Mouse (Mus musculus) cerebellum, adult 9-11 months (tissue): ENCODE results near the gene Aar2.
A peak's percentile ranks its signal among the peaks of the same experiment; 100 is the strongest.
"Not testable (repeated sequence)": the region's sequence is repeated elsewhere in the genome, so short reads cannot be mapped to it uniquely, and the experiment has no call there.

Experiments used
- DNase-seq: peaks from one replicate; pipeline ENCODE4 v3.0.0; 2022

The Aar2 gene

DNA sequence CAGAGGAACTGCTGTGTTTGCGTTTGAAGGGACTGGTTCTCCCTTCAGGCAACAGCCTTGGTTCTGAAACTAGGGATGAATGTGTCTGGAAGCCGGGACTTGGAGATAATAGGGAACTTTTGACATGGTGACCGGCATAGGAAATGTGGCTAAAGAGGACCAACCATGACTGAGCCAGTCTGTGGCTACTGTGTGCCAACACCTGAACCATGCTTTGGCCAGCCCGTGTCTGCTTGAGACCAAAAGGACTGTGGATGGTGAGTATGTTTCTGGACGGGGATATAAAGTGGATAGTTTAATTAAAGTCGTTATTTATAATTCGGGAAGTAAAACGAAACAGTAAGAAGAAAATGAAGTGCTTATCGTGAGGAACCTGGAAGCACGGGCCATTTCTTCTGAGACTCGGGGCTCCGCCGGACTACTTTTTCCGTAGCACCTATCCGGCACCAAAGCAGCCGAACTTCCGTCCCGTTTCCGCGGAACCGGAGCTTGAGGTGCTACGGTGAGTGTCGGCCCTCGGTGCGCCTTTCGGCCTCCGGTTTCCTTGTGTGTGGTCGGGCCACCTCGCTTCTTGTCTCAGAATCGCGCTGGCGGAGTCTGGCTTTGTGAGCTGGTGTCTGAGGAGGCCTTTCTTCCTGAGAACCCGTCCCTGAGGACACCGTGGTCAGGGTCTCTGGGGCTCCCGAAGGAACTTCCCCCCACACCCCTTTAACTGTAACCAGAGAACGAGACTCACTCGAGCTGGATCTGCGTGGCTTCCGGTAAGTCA is at the start of gene Aar2:
Aar2 (plus strand) TSS at position 462 of the 769 bp plus-strand sequence.
- DNase-seq = peak; percentile 75

DNA sequence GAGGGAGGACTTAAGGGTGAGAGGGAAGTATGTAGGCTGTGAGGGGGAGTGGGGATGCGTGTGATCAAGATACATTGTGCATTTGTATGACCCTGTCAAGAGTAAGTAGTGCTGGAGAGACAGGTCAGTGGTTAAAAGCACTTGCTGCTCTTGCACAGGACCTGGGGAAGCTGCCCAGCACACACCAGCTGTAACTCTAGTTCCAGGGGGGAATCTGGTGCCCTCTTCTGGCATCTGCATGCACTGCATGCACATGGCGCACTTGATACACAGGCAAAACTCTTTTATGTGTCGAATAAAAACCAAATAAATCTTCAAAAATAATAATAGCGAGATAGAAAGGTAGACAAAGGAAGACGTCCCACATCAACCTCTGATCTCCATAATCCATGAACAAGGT is 49.5 kb upstream of the Aar2 start:
- peak; percentile 75 for DNase-seq

DNA sequence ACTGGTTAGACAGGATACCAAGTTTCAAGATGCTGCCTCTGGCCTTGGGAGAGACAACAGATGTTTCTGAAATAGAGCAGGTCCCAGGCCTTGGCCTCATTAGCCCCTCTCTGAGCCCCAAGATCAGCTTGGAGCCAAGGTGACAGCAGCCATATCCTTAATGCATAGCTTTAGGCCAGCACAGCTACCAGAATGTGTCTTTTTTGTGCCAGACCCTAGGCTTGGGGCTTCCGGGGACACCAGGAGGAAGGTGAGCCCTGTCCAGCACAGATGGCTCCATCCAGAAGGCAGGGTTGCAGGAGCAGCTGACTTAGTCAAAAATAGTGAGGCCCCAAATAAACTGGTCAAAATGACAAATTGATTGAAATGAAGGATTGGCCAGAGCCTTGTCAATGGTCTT is 46.4 kb upstream of the Aar2 start:
- no peak for DNase-seq

DNA sequence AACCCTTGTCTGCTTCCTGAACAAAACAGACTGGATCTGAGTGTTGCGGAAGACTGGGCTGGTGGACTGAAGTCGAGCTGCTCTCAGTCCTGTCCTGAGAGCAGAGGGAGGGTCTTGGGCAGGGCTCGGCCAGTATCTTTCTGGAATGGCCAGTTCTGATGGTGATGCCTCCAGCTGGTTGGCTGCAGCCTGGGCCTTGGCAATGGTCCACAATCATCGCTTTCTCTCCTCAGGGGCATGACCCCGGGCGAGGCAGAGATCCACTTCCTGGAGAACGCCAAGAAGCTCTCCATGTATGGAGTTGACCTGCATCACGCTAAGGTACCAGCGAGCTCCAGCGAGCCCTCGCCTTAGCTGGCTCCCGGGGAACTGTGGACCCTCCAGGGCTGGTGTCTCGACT is 41.9 kb upstream of the Aar2 start:
- no peak for DNase-seq

DNA sequence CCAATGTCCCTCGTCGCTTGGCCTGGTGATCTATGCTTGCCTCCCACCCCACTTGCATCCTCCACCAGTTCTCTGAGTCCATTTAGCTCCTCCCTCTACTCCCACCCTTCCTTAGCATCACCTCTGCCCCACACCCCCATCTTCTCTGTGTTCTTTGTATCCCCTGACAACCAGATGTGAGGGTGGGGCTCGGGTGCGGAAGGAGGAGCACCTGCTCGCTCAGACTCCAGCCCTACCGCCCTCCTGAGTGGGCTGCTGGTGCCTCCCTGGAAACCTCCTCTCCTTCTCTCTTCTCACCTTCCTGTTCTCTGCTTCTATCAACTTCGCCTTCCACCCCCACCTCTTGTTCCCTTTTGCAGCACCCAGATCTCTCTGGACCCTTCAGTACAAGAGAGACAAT is 35.4 kb upstream of the Aar2 start:
- DNase-seq = no peak

DNA sequence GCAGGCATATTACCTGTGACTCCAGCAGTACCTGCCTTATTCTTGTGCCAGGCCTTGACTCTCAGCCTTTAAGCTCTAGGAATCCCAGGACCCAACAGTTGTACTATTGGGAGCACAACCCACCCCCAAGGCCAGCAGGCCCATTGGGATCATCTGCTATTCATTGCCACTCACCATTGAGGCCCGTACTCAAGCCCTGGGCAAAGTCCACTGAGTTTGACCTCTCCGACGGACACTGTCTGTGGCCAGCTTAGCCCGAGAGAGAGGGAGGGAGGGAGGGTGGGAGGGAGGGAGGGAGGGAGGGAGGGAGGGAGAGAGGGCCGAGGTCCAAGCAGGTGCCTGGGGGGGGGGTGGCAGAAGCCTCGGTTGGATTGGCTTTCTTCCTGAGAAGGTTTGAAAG is 34.8 kb upstream of the Aar2 start:
- no peak for DNase-seq

DNA sequence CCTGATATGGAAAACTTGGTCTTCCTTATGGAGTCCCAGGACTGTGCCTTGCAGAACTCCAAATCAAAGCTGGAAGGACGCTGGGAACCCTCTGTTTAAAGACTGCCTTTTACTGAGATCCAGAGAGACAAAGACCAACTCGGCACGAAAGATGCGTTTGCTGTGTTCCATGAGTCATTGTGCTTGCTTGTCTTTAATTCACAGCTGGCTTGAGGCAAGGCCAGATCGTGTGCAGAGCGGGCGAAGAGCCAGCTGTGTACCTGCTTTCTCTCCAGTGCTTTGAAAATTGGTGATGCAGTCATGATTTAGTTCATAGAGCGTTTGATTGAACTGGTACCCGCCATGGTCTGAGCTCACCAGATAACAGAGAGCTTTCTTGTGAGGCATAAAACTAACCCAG is 32.3 kb upstream of the Aar2 start:
- no peak for DNase-seq

DNA sequence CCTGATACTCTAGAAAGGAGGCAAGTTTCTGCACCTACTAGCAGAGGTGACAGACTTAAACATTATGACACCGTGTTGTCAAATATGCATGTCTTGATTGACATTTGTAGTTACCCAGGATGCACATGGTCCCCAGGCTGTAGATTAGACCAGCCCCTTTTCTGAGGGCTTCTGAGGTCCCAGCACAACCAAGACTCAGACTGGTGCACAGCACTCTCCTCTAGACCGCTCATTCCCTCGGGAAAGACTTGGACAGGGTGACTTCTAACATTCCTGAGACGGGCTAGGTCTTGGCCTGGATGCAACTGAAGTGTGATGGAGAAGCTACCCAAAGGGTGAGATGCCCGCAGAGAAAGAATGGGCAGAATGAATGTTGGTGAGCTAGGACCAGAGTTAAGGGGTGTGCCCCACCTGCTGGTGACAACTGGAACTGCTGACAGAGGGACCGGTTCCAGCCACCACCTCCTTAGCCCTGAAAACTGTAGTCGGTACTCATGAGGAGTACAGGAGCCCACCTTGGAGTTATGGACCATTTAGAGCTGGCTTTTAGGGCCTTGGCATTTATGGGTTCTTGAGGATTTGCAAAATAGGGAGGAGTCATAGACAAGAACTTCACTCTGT is 31.7 kb upstream of the Aar2 start:
- peak; percentile 78 for DNase-seq

DNA sequence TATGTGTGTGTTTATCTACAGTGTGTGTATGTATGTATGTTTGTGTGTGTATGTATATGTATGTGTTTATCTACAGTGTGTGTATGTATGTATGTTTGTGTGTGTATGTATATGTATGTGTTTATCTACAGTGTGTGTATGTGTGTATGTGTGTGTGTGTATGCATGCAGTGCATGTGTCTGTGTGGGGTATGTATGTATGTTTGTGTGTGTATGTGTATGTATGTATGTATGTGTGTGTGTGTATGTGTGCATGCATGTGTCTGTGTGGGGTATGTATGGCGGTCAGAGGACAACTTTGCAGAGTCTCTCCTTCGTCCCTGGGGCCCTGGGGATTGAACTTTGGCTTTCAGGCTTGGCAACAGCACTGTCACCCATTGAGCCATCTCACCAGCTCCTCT is 30.7 kb upstream of the Aar2 start:
- not testable (repeated sequence) for DNase-seq

DNA sequence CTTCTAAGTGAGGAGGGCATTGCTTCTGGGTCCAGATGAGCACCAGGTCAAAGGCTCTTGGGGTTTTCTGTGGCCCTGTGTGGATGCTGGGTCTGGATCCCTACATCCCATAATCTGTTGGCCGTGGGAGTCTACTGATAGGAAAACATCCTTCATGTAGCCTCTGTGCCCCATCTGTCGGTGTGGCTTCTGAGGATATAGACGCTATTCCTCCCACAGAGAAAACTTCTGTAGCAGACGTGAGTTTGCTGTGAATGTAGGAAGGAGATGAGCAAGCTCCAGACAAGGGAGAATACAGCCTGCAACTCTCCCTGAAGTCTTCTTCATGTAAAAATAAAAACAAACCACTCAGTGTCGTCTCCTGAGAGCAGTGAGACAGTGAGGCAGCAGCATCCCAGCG is 29.1 kb upstream of the Aar2 start:
- DNase-seq = no peak

DNA sequence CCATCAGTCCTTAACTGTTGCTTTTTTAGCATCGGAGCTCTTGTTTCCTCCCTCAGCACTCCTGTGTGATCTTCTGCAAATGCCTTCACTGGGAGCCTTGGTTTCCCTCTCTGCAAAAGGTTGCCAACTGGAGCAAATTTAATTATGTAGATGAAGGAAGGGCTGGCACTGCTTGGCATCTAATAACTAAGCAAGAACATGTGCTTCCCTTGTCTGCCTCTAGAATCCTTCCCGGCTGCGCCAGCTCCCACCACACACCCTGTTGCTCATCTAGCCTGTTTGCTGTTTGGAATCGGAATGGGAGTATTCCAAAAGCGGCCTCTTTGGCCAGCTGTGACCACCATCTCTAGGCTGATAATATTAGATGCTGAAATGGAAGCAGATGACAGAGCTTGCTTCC is 27.8 kb upstream of the Aar2 start:
- DNase-seq = no peak

DNA sequence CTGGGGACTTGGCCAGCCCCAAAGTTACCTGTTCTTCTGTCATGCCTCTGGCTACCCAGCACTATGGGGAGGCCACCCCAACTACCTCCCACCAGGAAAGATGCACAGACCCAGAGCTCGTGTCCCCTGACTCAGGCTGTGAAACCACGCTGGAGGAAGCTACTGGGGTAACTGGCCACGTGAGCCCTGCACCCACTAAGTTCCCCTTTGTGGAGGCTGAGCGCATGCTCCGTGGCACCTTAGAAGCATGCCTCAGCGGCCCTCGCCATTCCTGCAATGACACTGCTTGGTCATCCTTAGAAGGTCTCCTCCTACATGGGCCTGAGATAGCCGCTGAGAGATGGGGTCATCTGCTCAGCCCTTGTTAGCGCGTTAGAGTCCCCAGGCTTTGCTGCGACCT is 24.4 kb upstream of the Aar2 start:
- peak; percentile 30 for DNase-seq

DNA sequence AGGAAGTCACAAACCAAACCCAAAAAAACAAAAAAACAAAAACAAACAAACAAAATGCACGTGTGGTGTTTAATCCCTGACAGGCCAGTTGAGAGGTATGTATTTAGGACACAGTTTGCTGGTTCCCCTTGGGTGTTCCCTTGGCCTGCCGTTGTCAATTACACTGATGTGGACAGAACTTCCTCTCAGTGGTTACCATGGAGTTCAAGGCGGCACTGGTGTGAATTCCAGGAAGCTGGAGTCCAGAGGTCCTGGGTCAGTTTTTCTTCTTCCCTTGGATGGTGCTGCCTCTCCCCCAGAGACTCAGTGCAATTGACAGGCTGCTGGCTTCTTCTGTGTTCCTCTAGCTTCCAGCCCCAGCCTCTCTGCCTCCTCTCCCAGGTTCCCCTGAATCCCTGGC is 23.3 kb upstream of the Aar2 start:
- no peak for DNase-seq

DNA sequence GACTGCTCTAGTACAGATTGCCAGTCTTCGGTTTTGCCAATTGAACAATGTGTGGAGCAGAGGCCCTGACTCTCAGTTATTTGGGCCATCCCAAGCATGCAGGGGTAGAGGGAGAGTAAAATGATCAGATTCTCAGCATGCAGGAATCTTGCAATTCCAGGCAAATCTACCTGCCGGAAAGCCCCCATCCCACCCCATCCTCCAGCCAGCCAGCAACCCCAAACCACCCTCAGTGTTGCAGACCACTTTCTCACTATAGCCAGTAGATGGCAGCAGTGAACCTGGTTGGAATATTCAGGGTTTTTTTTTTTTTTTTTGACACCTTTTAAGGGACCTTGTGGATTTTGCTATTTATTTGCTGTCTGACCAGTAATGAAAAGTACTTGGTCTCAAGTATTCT is 17.7 kb upstream of the Aar2 start:
- DNase-seq = no peak

DNA sequence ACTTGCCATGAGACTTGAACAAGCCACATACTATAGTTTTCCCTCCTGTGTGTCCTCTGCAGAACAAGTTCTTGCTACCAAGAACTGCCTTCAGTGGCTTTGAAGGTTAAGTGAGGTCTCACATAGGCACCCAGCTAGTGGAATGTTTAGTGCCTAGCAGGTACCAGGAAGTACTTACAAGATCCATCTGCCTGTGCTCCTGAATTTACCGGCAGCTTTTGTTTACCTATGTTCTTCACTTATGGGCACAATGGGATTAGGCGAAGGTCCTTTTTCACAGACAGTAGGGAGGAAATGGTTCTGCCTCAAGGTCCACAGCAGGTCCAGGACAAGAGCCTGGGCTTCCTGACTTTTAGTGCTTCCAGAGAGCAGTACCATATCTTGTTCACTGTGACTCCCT is 14.2 kb upstream of the Aar2 start:
- no peak for DNase-seq

DNA sequence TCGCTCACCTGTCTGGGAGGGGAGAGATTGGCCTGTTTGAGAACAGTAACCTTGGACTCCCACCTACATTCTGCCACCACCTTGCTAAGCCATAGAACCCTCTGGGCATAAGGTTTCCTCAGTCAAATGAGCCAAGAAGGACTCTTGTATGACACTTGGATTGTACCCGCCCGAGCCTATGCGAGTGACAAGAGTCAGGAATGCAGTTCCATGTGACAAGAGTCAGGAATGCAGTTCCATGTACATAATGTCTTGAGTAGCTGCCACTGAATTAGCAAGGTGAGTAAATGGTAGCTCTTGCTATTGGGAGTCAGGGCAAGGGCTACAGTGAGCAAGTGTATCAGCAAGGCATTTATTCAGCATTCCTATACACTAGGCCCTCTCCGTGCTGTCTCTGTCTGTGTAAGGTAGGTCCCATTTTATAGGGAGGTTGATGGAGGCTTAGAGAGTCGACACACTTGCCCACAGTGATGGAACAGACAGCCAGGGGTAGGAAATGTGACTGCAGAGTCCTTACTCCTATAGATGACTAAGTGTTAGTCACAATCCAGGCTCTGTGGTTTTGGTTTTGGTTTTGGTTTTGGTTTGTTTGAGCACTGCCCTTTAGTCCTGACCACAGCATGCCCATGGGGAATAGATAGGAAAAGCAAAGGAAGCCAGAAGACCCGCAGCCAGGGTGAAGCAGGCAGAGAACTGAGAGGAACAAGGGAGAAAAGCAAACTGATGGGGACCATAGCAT is 8.4 kb upstream of the Aar2 start:
- DNase-seq = no peak

DNA sequence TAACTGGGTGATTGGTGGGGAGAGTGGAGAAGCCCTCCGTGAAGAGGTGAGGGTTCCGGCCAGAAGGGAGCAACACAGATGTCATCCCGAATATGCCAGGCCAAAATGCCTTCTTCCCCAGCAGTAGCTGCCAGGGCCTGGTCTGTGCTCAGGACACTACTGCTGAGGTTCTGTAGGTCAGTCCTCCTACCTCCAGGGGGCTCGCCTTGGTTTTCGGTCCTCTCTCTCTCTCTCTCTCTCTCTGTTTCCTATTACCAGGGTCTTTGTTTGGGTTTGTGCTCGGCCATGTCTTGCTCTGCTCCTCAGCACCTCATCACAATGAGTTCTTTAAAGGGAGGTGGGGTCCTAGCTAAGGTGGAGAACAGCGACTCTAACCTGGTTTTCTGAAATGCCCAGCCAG is 6.4 kb upstream of the Aar2 start:
- DNase-seq = no peak

DNA sequence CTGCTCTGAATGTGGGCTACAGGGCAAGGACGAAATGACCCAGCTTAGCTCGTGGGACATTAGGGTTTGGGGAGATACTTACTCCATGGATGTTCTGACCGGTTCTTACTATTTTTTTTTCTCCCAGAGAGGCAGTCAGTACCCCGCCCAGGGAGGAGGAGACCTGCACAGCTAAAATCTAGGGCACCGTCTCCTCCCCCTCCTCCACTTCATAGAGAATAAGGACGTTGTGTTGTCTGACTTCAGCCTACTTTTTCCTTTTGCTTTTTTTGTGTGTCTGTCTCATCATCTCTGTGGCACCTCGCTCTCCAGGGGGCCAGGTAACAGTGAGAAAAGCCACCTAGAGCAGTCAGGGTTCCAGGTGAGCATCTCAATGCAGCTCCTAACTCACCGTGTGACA is 5.0 kb upstream of the Aar2 start:
- no peak for DNase-seq

DNA sequence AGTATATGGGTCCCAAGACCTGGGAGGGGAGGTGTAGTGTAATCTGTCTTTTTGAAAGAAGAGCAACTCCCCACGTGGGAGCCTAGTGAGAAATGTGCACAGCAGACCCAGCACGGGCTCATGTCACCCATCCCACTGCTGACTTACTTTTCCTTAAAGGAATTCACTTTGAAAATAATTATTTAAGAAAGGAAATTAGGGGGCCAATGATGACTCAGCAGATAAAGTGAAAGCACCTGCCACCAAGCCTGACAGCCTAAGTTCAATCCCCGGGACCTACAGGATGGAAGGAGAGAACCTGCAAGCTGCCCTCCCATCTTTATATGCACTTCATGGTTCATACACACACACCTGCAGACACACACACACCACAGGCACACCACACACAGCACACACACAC is 3.6 kb upstream of the Aar2 start:
- DNase-seq = no peak

DNA sequence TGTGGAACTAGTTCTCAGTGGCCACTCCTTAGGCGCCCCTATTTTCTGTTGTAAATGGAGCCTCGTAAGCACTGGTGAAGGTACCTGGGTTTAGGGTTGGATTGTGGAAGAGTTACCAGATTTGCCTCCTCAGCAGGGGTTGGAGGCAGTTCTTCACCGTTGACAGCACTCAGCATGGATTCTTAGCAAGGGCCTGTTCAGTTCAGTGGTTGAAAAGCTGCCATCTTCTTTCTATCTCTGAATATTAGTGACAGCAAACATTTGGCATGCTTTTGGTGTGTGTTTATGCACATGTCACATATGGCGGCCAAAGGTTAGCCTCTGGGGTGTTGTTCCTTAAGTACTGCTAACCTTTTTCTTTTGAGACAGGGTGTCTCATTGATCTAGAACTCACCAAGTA is 5.0 kb downstream of the Aar2 start:
- DNase-seq = peak; percentile 39

DNA sequence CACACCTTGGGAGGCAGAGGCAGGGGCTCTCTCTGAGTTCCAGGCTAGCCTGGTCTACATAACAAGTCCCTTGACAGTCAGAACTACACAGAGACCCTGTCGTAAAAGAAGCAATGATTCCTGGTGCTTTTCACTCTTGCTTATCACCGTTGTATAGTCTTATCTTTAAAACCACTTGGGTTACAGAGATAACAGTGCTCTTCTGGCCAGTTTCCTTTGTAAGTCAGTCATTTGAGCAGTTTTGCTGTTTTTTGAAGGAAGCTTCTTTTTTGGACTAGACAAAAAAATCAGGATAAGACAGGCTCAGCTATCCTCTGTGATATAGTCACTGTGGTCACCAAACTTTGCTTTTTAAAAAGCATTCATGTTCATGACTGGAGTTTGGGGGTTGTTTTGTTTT is 14.4 kb downstream of the Aar2 start:
- no peak for DNase-seq

DNA sequence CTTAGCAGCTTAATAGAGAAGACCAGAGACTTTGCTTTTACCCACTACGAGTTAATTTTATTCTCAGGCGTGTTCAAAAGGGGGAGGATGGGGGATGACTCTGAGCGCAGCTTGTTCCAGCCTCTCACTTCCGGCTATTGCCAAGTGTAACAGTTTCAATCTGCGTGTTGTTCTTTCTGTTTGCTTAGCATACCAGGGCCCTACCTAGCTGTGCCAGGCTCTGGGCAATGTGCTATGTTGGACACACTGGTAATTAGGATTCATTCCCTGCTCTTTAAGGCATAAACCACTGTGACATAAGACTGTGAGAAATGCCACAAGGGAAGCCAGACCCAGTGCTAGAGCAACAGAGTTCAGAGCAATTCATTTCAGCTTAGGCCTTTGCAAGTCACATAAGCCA is 16.2 kb downstream of the Aar2 start:
- no peak for DNase-seq

DNA sequence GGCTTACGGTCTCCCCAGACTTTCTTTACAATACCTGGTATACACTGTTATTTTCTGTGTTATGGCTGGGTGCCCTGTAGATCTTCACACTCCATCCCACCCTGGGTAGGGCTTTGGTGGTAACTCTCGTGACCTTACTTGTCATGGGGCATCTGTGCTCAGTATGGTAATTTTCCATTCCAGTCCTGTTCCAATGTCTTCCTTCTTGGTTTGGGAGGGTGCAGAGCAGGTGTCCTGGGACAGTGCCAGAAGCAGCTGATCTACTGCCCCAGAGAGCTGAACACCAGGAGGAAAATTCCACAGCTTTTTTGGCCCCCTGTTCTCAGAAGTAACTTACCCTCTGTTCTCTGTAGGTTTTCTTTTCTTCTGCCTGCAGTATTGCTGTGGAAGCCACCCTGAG is 19.1 kb downstream of the Aar2 start:
- DNase-seq = peak; percentile 69

DNA sequence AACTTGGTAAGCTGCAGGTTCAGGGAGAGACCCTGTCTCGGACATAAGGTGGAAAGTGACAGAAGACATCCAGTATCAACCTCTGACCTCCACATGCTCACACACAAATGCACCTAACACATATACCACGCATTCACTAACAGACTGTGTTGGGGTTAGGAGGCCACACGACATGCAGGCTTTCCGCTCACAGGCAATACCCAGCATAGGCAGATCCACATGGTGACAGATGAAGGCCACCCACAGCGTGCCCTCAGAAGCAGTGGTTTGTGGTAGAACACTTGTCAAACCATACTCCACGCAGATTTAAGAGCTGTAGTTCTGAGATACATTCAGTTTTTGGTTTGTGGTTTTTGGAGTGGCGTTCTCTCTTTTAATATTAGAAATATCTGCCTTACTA is 21.3 kb downstream of the Aar2 start:
- no peak for DNase-seq
